Mouse (Mus musculus) stomach, embryonic 16.5 days (tissue): Measurements from ENCODE around the gene Adamtsl3. TPM values are rescaled to one million over a fixed set of nuclear protein-coding genes. Genes with fewer than 3 reads are reported as not detected.
"Not testable (repeated sequence)": the region's sequence is repeated elsewhere in the genome, so short reads cannot be mapped to it uniquely, and the experiment has no call there.

Experiments used
- ATAC-seq: fragments of 200-750 bp; cut with Nextera tagmentation; 2 replicates; pipeline ENCODE4 v1.8.0; 2017; ENCODE audit warnings: moderate number of reproducible peaks, moderate TSS enrichment; ENCODE audit not compliant: insufficient read depth, low FRiP score
- H3K27ac ChIP-seq: fragments of 300-500 bp; sonication (generic); 2 replicates; pipeline ENCODE4 v1.5.1; 2014; ENCODE audit warnings: low read length
- H3K27me3 ChIP-seq: fragments of 300-500 bp; sonication (generic); 2 replicates; pipeline ENCODE4 v1.6.1; 2014; ENCODE audit warnings: low read length, control low read depth, mixed read lengths; ENCODE audit not compliant: control insufficient read depth, insufficient read depth
- H3K36me3 ChIP-seq: fragments of 300-500 bp; sonication (generic); 2 replicates; pipeline ENCODE4 v1.6.1; 2014; ENCODE audit warnings: low read length; ENCODE audit not compliant: control insufficient read depth, insufficient read depth
- H3K4me1 ChIP-seq: fragments of 300-500 bp; sonication (generic); 2 replicates; pipeline ENCODE4 v1.6.1; 2014; ENCODE audit warnings: low read length, control low read depth, mixed read lengths; ENCODE audit not compliant: control insufficient read depth, insufficient read depth
- H3K4me2 ChIP-seq: fragments of 300-500 bp; sonication (generic); 2 replicates; pipeline ENCODE4 v1.6.1; 2014; ENCODE audit warnings: low read depth, low read length, mixed read lengths
- H3K4me3 ChIP-seq: fragments of 300-500 bp; sonication (generic); replicated peaks from 2 replicates; pipeline ENCODE4 v1.5.1; 2014; ENCODE audit warnings: mild to moderate bottlenecking, low read length
- H3K9ac ChIP-seq: fragments of 300-500 bp; sonication (generic); 2 replicates; pipeline ENCODE4 v1.6.1; 2014; ENCODE audit warnings: low read length
- H3K9me3 ChIP-seq: fragments of 300-500 bp; sonication (generic); replicated peaks from 2 replicates; pipeline ENCODE4 v1.6.1; 2016; ENCODE audit warnings: low read length, control low read depth; ENCODE audit not compliant: control insufficient read depth
- WGBS: fragments of 180-500 bp; shearing (Covaris S2); extraction: QIAGEN DNeasy Blood & Tissue Kit; methylation state at CpG from one replicate; pipeline ENCODE4 v1.1.7; 2014; 5-methylcytosine and 5-hydroxymethylcytosine counted together
- polyA plus RNA-seq: library from polyadenylated mRNA; unstranded; fragments of >200 nt; fragmentation: Nextera tagmentation; extraction: Ambion mirVana; gene quantifications from 2 replicates; pipeline ENCODE4 v1.2.1, GENCODE M21; 2015

The Adamtsl3 gene
- polyA plus RNA-seq, 1 experiment from 2014 or later, result 2.3 TPM

GRCm38 (mm10) chr7:82395751-82396512, 60.4 kb downstream of the Adamtsl3 start:
- WGBS, result 76% methylated on average over 6 of the region's 6 CpGs
- no peaks in the 10 kb centered on the region for H3K9me3 ChIP-seq
- no peak overlapping the region for H3K4me3 ChIP-seq
- H3K4me2 ChIP-seq, result no peak overlapping the region
- H3K9ac ChIP-seq, result no peak overlapping the region
- H3K27me3 ChIP-seq, result no peaks in the 10 kb centered on the region
- no peaks in the 10 kb centered on the region for H3K36me3 ChIP-seq
- no peaks in the 10 kb centered on the region for H3K4me1 ChIP-seq
- H3K27ac ChIP-seq, result no peak overlapping the region
- ATAC-seq, result no peak

GRCm38 (mm10) chr7:82396869-82397268, 61.4 kb downstream of the Adamtsl3 start:
- Histone ChIP-seq H3K4me3 (no peak overlapping the region), H3K4me2 (no peak overlapping the region), H3K36me3 (no peaks in the 10 kb centered on the region), H3K27me3 (no peaks in the 10 kb centered on the region), H3K9me3 (no peaks in the 10 kb centered on the region), H3K27ac (no peak overlapping the region), H3K4me1 (no peaks in the 10 kb centered on the region), H3K9ac (no peak overlapping the region)
- no peak for ATAC-seq
- 62% methylated on average over 3 of the region's 5 CpGs for WGBS

DNA sequence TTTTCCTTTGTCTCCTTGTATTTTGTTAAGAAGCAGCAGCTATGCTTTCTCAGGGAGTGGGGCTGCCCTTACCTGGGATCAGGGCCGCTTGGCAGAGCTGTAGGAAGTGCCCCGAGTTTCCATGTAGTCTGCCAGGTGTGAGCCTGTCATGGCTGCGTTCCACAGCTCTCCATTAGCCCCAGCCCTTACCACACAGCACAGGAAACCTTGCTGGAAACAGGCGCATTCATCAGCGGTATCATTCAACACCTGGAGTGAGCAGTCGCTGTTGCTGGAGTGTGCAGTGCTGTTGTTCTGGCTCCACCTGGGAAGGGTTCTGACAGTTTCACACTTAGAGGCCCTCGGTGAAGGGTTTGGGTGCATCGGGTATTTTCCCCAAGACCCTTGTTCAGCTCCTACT, 62.1 kb downstream of the Adamtsl3 start:
- no peaks in the 10 kb centered on the region for H3K27me3 ChIP-seq
- H3K4me3 ChIP-seq, result no peak overlapping the region
- no peak overlapping the region for H3K9ac ChIP-seq
- no peak overlapping the region for H3K4me2 ChIP-seq
- WGBS, result 61% methylated on average over 8 of the region's 8 CpGs
- no peak for ATAC-seq
- H3K27ac ChIP-seq, result no peak overlapping the region
- no peaks in the 10 kb centered on the region for H3K4me1 ChIP-seq
- H3K36me3 ChIP-seq, result no peaks in the 10 kb centered on the region
- H3K9me3 ChIP-seq, result no peaks in the 10 kb centered on the region

DNA sequence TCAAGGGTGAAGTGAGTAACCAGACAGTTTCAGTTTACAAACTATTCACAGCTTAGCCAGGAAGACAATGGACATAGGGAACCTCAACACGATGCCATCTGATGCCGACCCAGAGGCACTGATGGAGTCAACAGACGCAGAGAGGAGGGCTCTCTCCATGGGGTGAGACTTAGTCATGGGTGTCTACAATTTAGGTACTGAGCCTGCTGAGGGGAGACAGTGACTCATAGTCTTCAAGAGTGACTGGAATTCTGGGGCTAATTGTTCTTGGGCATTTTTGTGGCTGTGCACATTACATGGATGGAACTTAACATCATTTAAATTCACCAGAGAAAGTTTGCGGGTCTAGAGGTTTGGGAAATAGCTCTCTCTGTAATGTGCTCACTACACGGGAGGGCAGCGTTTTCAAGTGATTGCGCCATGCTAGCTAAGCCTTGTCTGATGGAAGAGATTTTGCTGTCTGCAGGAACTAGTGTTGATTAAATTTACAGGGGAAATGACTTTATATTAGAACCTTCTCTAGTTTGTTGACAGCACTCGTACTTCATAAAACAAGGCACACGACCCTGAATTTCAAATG, 70.1 kb downstream of the Adamtsl3 start:
- Histone ChIP-seq H3K4me1 (no peaks in the 10 kb centered on the region), H3K27me3 (no peaks in the 10 kb centered on the region), H3K4me3 (no peak overlapping the region), H3K9ac (no peak overlapping the region), H3K27ac (no peak overlapping the region), H3K4me2 (no peak overlapping the region), H3K36me3 (no peaks in the 10 kb centered on the region), H3K9me3 (no peaks in the 10 kb centered on the region)
- ATAC-seq, result no peak
- 78% methylated on average over 9 of the region's 9 CpGs for WGBS

DNA sequence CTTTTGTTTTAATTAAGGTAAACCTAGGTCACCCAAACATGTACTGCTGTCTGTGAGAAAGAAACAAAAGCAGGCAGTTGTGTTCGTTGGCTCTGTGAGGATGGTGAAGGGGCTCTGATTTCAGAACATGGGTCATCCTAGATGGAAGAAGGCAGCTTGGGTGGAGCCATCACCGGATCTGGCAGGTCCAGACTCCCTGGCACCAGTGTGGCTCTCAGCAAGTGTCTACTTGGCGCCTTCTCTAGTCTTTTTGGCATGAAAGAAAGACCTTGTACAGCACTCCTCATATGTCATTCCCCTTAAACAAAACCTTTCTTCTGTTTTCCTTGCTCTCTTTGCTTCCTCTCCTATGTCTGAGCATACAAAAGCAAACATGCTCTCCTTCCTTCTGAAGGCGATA, 75.5 kb downstream of the Adamtsl3 start:
- Histone ChIP-seq H3K27me3 (no peaks in the 10 kb centered on the region), H3K4me2 (no peak overlapping the region), H3K27ac (0 out of 2 replicates have a peak overlapping the region, but pooled peaks have one; percentile 29), H3K4me3 (no peak overlapping the region), H3K4me1 (no peaks in the 10 kb centered on the region), H3K9me3 (no peaks in the 10 kb centered on the region), H3K36me3 (no peaks in the 10 kb centered on the region), H3K9ac (no peak overlapping the region)
- peak; percentile 10; the same call in 1 of the 2 replicates for ATAC-seq
- WGBS, result 56% methylated on average over 4 of the region's 4 CpGs

GRCm38 (mm10) chr7:82416653-82417052, 81.2 kb downstream of the Adamtsl3 start:
- H3K9ac ChIP-seq, result no peak overlapping the region
- no peaks in the 10 kb centered on the region for H3K9me3 ChIP-seq
- H3K4me1 ChIP-seq, result peaks cover under 1% of the 10 kb centered on the region; the same call in 1 of the 2 replicates
- H3K36me3 ChIP-seq, result no peaks in the 10 kb centered on the region
- no peak overlapping the region for H3K4me2 ChIP-seq
- no peak overlapping the region for H3K27ac ChIP-seq
- no peaks in the 10 kb centered on the region for H3K27me3 ChIP-seq
- H3K4me3 ChIP-seq, result no peak overlapping the region
- no peak for ATAC-seq
- 74% methylated on average over 6 of the region's 6 CpGs for WGBS

GRCm38 (mm10) chr7:82417053-82417452, 81.6 kb downstream of the Adamtsl3 start:
- 81% methylated on average over 4 of the region's 4 CpGs for WGBS
- Histone ChIP-seq H3K27ac (no peak overlapping the region), H3K4me3 (no peak overlapping the region), H3K27me3 (no peaks in the 10 kb centered on the region), H3K9me3 (no peaks in the 10 kb centered on the region), H3K4me1 (peaks cover 4% of the 10 kb centered on the region; the same call in 1 of the 2 replicates), H3K9ac (no peak overlapping the region), H3K4me2 (no peak overlapping the region), H3K36me3 (no peaks in the 10 kb centered on the region)
- ATAC-seq, result no peak

DNA sequence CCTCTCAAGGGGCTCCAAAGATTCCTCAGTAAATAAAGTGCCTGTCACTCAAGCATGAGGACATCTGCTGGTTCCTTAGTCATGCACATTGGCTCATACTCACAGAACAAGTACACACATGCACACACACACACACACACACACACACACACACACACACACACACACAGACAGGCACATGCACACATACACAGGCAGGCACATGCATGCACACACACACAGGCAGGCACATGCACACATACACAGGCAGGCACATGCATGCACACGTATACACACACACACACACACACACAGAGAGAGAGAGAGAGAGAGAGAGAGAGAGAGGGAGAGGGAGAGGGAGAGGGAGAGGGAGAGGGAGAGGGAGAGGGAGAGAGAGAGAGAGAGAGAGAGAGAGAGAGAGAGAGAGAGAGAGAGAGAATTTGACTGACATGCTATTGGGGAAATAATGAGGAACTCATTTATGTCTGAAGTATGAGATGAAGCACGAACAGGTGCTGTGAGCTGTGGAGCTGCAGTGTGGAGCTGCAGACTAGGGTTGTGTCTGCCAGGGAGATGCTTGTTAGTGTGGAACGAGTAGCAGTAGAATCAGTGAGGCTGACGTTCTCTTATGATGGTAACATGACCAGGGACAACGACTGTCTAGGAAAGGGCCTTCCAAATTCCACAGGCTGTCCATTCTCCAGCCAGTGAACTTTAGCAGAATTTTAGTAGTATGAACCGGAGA, 85.0 kb downstream of the Adamtsl3 start:
- H3K9me3 ChIP-seq, ATAC-seq, H3K27me3 ChIP-seq, H3K36me3 ChIP-seq, H3K4me3 ChIP-seq, H3K27ac ChIP-seq, H3K4me2 ChIP-seq, H3K9ac ChIP-seq: not testable (repeated sequence)
- H3K4me1 ChIP-seq, result peaks cover 12% of the 10 kb centered on the region; the same call in 1 of the 2 replicates
- WGBS, result 70% methylated on average over 6 of the region's 6 CpGs

- no peak for ATAC-seq
- Histone ChIP-seq H3K27ac (no peak overlapping the region), H3K9ac (no peak overlapping the region), H3K36me3 (no peaks in the 10 kb centered on the region), H3K4me1 (peaks cover 13% of the 10 kb centered on the region; the same call in 1 of the 2 replicates), H3K4me2 (no peak overlapping the region), H3K27me3 (no peaks in the 10 kb centered on the region), H3K4me3 (no peak overlapping the region), H3K9me3 (no peaks in the 10 kb centered on the region)
- 59% methylated on average over 3 of the region's 3 CpGs for WGBS
Measured at GRCm38 (mm10) chr7:82422561-82422960, 87.1 kb downstream of the Adamtsl3 start.
